Mouse (Mus musculus): ENCODE data around the gene Gm26620.

DNA sequence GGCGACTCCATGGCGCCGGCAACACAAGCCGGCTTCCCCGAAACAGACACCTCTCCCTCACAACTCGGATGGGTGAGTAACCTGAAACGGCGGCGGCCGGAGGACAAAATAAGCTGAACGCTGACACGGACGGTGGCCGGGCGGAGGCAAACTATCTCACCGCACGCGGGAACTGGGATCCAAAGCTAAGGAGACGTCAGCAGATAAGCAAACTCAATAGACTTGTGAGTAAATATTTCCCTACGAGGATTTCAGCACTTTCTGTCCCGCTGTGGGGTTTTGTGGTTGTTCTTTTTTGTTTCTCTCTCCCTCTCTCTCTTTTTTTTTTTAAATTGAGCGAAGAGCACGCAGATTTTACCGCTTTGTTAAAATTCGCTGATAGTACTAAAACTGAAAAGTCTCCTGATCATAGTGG is 17.2 kb upstream of the Gm26620 start, which contains the start of gene Atf6:
- no peak for TF ChIP-seq CTCF (IDR thresholded peaks at IDR 0.05; ENCODE audit: borderline replicate concordance, extremely low read depth, insufficient read depth, insufficient read length)
- peak; percentile 52; the same call in 1 of the 2 replicates for TF ChIP-seq POLR2A (IDR thresholded peaks at IDR 0.05; ENCODE audit: borderline replicate concordance, extremely low read depth, insufficient read depth, insufficient read length, poor library complexity, severe bottlenecking)

Measured in brain, embryonic 14.5 days (tissue).